Mouse (Mus musculus) layer of hippocampus, adult 8-10 months (tissue): ENCODE measurements at regions not wholly inside any gene's neighbourhood (a gene's known extent, or its start where the extent isn't known, plus 50 kb on each side); places are given as distances from the start of the nearest gene placed in this dataset.

ENCODE experiments used
- DNase-seq, 2 experiments: peaks; one replicate each; pipeline ENCODE4 v3.0.0; 2022; ENCODE audit warnings: low spot score in 2 of 2

DNA sequence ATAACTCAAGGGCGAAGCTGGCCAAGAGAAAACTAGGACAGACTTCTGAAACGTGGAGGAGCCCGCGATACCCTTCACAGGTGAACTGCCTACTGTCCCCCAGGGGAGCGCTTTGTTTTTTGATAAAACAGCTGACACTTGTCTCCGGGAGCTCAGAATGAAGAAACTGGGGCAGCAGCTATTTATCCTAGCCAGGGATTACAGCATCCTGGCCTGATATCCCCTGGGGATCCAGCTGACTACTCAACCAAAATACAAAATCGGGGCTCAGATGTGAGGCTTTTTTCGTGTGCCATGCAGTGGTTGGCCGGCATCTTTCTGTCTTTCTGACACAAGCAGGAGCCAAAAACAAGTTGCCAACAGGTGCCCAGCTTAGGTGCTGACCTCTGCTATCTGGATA, 52.0 kb upstream of the A430005L14Rik start:
- no peak for DNase-seq

DNA sequence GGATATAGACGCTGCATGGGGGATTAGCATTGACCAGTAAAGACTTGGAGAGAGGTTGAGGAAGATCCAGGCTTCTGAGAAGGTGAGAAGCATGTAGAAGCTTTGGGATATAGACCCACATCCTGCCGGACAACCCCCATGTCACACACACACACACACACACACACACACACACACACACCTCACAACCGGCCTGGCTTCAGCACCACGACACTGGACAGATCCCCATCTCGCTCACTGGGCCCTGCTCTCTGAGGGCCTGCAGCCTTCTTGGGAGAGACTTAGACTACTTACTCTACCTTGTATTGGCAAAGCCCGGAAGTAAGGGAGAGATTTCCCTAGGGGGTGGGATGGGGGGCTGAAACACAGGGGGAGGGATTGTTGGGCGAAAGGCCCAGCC, 51.5 kb upstream of the A430005L14Rik start:
- no peak for DNase-seq
